Mouse (Mus musculus) G1E-ER4 (cell line): ENCODE measurements around the gene Zfp462. TPM values are rescaled to one million over a fixed set of nuclear protein-coding genes. Genes with fewer than 3 reads are reported as not detected.

ENCODE experiments used
- GATA1 ChIP-seq: IDR thresholded peaks from one replicate; pipeline ENCODE4 v1.8.0; 2012; ENCODE audit warnings: low read length, inconsistent platforms
- polyA plus RNA-seq: library from polyadenylated mRNA; stranded (reverse); fragments of >175 nt; gene quantifications from 2 replicates; pipeline ENCODE4 v1.2.3, GENCODE M21; 2012

Gene Zfp462
- polyA plus RNA-seq, 1 experiment, result not detected

DNA sequence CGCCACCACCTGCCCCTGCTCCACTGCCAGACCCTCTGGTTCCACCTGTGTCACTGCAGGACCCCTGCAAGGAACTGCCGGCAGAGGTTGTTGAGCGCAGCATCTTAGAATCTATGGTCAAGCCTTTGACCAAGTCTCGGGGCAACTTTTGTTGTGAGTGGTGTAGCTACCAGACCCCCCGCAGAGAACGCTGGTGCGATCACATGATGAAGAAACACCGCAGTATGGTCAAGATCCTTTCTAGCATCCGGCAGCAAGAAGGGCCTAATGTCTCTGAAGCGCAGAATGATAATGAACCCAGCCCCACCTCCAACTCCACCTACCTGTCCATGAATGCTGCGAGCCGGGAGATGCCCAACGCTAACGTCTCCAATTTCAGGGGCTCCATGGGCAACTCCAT, 63.8 kb downstream of the Zfp462 start:
- TF ChIP-seq GATA1, result no peak

DNA sequence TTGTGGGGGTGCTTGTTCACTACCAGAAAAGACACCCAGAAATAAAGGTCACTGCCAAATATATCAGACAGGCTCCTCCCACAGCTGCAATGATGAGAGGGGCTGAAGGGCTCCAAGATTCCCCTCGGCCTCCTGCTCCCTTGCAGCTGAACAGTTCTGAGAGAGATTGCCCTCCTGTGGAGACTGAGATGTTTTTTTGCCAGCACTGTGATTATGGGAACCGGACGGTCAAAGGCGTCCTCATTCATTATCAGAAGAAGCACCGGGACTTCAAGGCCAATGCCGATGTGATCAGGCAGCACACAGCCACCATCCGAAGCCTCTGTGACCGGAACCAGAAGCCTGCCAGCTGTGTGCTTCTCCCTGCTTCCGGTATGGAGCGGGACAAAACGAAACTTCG, 66.5 kb downstream of the Zfp462 start:
- TF ChIP-seq GATA1, result no peak

GRCm38 (mm10) chr4:55013563-55014248, 68.9 kb downstream of the Zfp462 start:
- TF ChIP-seq GATA1, result no peak

DNA sequence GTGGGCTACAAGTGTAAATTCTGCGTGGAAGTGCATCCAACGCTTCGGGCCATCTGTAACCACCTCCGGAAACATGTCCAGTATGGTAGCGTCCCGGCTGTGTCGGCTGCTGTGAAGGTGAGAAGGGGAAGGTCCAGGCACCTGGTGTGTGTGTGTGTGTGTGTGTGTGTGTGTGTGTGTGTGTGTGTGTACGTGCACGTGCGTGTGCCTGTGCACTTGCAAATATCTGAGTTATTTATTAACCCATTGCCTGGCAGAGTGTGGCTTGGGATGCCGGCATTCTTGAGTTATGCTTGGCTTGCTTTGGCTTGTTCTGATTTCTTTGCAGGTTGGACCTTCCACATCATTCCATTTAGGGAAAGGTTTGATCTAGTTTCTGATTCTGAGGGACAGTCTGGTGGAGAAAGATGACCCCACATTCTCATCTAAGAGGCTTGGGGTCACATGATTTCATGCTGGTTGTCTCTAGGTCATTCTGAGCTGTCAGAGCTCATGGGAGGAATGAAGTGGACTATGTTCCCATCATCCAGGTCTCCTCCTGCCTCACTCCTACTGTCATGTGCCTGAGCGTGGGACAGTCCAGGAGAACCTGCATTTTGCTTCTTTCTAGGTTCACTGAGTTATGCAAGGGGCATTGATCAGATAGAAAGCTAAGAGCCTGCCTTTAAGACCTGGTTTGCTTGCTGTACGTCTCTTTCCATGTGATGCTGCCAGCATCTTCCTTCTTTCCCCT, 70.0 kb downstream of the Zfp462 start:
- no peak for TF ChIP-seq GATA1

GRCm38 (mm10) chr4:55015517-55015916, 70.7 kb downstream of the Zfp462 start:
- no peak for TF ChIP-seq GATA1

- no peak for TF ChIP-seq GATA1
Observed at GRCm38 (mm10) chr4:55026109-55026646, 81.3 kb downstream of the Zfp462 start.

DNA sequence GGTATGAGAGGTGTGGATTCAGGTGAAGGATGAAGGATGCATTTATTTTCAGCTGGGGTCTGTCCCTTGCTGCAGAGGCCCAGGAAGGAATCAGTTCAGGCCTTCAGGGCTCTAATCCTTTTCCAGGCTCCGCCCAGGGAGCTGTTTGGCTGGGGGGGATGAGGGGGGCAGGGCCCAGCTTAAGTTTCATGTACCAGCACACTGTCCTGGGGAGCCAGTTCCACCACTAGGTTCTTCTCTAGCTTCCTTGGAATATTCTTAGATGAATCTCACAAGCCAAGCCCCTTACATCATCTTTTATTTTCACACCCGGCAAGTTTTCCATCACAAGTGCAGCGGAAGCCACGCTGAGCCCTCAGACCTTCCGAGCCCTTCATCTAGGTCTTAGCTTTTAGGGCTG, 85.6 kb downstream of the Zfp462 start:
- TF ChIP-seq GATA1, result no peak

GRCm38 (mm10) chr4:55032317-55032930, 87.6 kb downstream of the Zfp462 start:
- no peak for TF ChIP-seq GATA1

DNA sequence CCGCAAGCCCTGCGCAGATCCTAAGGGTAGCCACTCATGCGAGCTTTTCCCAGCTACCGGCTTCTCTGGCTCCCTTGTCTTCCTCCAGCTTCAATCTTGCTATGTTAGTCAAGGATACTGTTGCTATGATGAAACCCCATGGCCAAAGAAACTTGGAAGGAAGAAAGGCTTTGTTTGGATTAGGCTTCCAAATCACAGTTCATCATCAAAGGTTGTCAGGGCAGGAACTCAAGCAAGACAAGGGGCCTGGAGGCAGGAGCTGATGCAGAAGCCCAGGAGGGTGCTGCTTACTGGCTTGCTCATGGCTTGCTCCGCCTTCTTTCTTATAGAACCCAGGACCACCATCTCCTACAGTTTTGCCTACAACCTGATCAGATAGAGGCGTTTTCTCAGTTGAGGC, 88.6 kb downstream of the Zfp462 start:
- no peak for TF ChIP-seq GATA1

- no peak for TF ChIP-seq GATA1
Observed at GRCm38 (mm10) chr4:55038139-55038538, 93.3 kb downstream of the Zfp462 start.

- TF ChIP-seq GATA1, result no peak
Observed at GRCm38 (mm10) chr4:55040258-55040964, 95.6 kb downstream of the Zfp462 start.

DNA sequence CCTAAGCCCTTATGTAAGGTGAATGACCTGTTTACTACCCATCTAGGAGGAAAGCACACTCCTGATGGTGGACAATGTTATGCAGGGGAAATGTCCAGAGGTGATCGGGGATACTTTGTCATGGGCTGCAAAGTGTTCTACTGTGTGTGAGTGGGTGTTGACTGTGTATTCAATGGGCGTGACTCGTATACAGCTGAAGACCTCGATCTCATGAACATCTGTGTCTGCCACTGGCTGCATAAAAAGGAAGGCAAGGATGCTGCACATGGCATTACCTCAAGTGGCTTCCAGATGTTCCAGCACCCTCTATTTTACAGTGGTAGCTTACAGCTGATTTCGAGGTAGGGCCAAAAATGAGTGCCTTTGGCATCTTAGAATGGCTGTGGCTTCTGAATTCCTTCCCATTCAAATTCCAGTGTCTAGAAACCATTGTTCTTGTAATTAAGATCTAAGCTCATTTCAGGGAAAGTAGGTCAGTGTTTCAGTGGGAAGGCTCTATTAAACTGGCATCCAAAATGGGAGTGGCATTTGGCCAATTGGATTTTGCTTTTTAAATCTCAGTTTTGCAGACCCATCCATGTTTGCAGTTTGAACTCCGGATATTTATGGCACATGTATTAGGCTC, 96.4 kb downstream of the Zfp462 start:
- TF ChIP-seq GATA1, result no peak

GRCm38 (mm10) chr4:55042573-55042972, 97.7 kb downstream of the Zfp462 start:
- no peak for TF ChIP-seq GATA1

DNA sequence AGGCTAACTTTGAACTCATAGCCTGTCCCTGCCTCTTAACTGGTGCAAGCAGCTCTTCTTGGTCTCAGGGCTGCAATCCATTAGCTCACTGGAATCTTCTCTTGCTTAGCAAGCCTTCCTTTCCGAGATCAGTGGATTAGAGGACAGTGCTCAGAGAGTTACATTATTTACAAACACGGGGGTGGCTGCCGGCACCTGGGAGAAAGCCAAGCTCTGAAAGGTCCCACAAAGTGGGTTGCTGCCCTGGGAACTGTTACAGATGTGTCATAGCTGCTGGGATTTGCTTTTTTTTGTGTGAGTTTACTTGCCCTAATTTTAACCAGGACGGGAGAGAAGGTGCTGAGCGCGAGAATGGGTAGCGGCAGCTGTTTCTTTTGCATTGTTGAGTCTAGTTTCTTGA, 102.4 kb downstream of the Zfp462 start:
- no peak for TF ChIP-seq GATA1

DNA sequence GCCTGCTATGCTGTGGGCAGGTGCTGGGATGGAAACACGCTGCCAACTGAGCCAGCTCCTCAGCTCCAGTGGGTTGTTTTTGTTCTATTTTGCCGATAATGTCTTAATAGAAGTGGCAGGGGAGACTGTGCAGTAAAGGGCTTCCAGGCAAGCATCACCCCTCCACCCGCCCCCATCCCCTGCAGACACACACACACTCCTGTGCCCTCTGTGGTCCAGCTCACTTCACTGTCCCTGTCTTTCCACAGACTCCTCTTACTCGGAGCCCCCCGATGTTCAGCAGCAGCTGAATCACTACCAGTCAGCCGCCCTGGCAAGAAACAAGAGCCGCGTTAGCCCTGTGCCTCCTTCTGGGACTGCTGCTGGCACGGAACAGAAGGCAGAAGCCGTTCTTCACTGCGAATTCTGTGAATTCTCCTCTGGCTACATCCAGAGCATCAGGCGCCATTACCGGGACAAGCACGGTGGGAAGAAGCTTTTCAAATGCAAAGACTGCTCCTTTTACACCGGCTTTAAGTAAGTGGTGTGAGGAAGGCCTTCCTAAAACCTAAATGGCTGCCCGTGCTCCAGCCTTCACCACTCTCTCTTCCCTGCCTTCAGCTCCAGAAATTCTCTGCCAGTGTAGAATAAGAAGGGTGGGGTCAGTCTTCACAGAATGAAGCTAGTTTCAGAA, 105.2 kb downstream of the Zfp462 start:
- no peak for TF ChIP-seq GATA1
